Mouse (Mus musculus) megakaryocyte, embryonic 14.5 days (primary cell): ENCODE data around the gene Micall2.
"Not testable (repeated sequence)": the region's sequence is repeated elsewhere in the genome, so short reads cannot be mapped to it uniquely, and the experiment has no call there.

Experiments
- FLI1 ChIP-seq: IDR thresholded peaks from 2 replicates; pipeline ENCODE4 v1.6.1; 2012; ENCODE audit warnings: low read length, inconsistent platforms, mixed read lengths
- GATA1 ChIP-seq: IDR thresholded peaks from 3 replicates; pipeline ENCODE4 v1.6.1; 2012; ENCODE audit warnings: mixed read lengths, low read length, inconsistent platforms, borderline replicate concordance

GRCm38 (mm10) chr5:139742640-139743039 is 6.5 kb upstream of the Micall2 start:
- TF ChIP-seq FLI1, GATA1: not testable (repeated sequence)
